Mouse (Mus musculus) G1E (cell line): Measurements from ENCODE around the gene Gstm3. TPM values are rescaled to one million over a fixed set of nuclear protein-coding genes. Genes with fewer than 3 reads are reported as not detected.

Source experiments
- ATAC-seq: 2 replicates; pipeline ENCODE4 v1.8.0; 2016; ENCODE audit warnings: mild to moderate bottlenecking; ENCODE audit not compliant: insufficient number of reproducible peaks, poor library complexity, low FRiP score, severe bottlenecking; ENCODE audit errors: extremely low read depth
- DNase-seq: peaks from one replicate; pipeline ENCODE4 v3.0.0; 2012; ENCODE audit warnings: low spot score
- H3K27me3 ChIP-seq: 2 replicates; pipeline ENCODE4 v1.6.1; 2012; ENCODE audit warnings: mild to moderate bottlenecking, low read length, inconsistent platforms; ENCODE audit not compliant: insufficient read depth
- H3K36me3 ChIP-seq: replicated peaks from 2 replicates; pipeline ENCODE3; 2012; ENCODE audit warnings: mild to moderate bottlenecking, inconsistent platforms
- H3K4me1 ChIP-seq: 2 replicates; pipeline ENCODE4 v1.6.1; 2012; ENCODE audit warnings: low read depth, low read length, inconsistent platforms, mixed read lengths; ENCODE audit not compliant: insufficient read depth
- H3K4me3 ChIP-seq: 2 replicates; pipeline ENCODE4 v1.5.1; 2012; ENCODE audit warnings: low read depth, mild to moderate bottlenecking, inconsistent platforms, low read length, moderate library complexity, mixed read lengths
- H3K9me3 ChIP-seq: replicated peaks from 2 replicates; pipeline ENCODE4 v1.6.1; 2012; ENCODE audit warnings: inconsistent platforms
- CTCF ChIP-seq: IDR thresholded peaks from 2 replicates; pipeline ENCODE4 v1.5.1; 2012; ENCODE audit warnings: low read depth, low read length, inconsistent platforms, mixed read lengths
- GATA1 ChIP-seq: IDR thresholded peaks from 2 replicates; pipeline ENCODE4 v1.6.1; 2012; ENCODE audit warnings: borderline replicate concordance, low read length, inconsistent platforms, mixed read lengths
- GATA2 ChIP-seq: IDR thresholded peaks from 2 replicates; pipeline ENCODE4 v1.6.1; 2012; ENCODE audit warnings: low read depth, low read length, inconsistent platforms, borderline replicate concordance
- POLR2AphosphoS5 ChIP-seq: IDR thresholded peaks from 2 replicates; pipeline ENCODE4 v1.6.1; 2012; ENCODE audit warnings: low read depth, low read length, inconsistent platforms; ENCODE audit not compliant: insufficient replicate concordance
- TAL1 ChIP-seq: conservative IDR thresholded peaks from 2 replicates; pipeline ENCODE4 v1.6.1; 2012; ENCODE audit warnings: low read depth, low read length, inconsistent platforms, mixed read lengths
- polyA plus RNA-seq: library from polyadenylated mRNA; stranded (reverse); fragments of >175 nt; gene quantifications from 2 replicates; pipeline ENCODE4 v1.2.3, GENCODE M21; 2012
- total RNA-seq, 2 experiments: library from RNA; stranded (forward) in 1 of 2; stranded (reverse) in 1 of 2; fragments of 200-1000 nt in 1 of 2; fragments of >200 nt in 1 of 2; fragmentation: Nextera tagmentation in 1 of 2; gene quantifications; 2 replicates each; pipeline ENCODE4 v1.2.3; 2014 to 2017

Gstm3 gene
- total and polyA plus RNA-seq, 3 experiments, result not detected

GRCm38 (mm10) chr3:107931134-107931533 lies 37.9 kb downstream of the Gstm3 start:
- ATAC-seq, result no peak
- TF ChIP-seq CTCF, result no peak
- TF ChIP-seq GATA2, result no peak
- TF ChIP-seq POLR2AphosphoS5, result no peak
- TF ChIP-seq TAL1, result no peak
- TF ChIP-seq GATA1, result no peak
- no peaks in the 10 kb centered on the region for H3K4me1 ChIP-seq
- H3K36me3 ChIP-seq, result no peaks in the 10 kb centered on the region
- H3K9me3 ChIP-seq, result no peaks in the 10 kb centered on the region
- peaks cover 10% of the 10 kb centered on the region for H3K27me3 ChIP-seq
- no peak for DNase-seq
- H3K4me3 ChIP-seq, result no peak overlapping the region

- H3K27me3 ChIP-seq, result peaks cover 11% of the 10 kb centered on the region
- DNase-seq (no peak), ATAC-seq (no peak)
- no peaks in the 10 kb centered on the region for H3K4me1 ChIP-seq
- H3K36me3 ChIP-seq, result no peaks in the 10 kb centered on the region
- H3K4me3 ChIP-seq, result no peak overlapping the region
- no peak for TF ChIP-seq CTCF
- TF ChIP-seq GATA1, result no peak
- TF ChIP-seq GATA2, result no peak
- TF ChIP-seq TAL1, result no peak
- TF ChIP-seq POLR2AphosphoS5, result no peak
- H3K9me3 ChIP-seq, result no peaks in the 10 kb centered on the region
Observed at GRCm38 (mm10) chr3:107929731-107930130, 39.4 kb downstream of the Gstm3 start.

GRCm38 (mm10) chr3:107929243-107929642 lies 39.8 kb downstream of the Gstm3 start:
- H3K9me3 ChIP-seq, result no peaks in the 10 kb centered on the region
- no peaks in the 10 kb centered on the region for H3K4me1 ChIP-seq
- no peaks in the 10 kb centered on the region for H3K36me3 ChIP-seq
- TF ChIP-seq POLR2AphosphoS5 (no peak), GATA2 (no peak), CTCF (no peak), TAL1 (no peak), GATA1 (no peak)
- no peak overlapping the region for H3K4me3 ChIP-seq
- H3K27me3 ChIP-seq, result peaks cover 11% of the 10 kb centered on the region
- no peak for ATAC-seq
- no peak for DNase-seq

DNA sequence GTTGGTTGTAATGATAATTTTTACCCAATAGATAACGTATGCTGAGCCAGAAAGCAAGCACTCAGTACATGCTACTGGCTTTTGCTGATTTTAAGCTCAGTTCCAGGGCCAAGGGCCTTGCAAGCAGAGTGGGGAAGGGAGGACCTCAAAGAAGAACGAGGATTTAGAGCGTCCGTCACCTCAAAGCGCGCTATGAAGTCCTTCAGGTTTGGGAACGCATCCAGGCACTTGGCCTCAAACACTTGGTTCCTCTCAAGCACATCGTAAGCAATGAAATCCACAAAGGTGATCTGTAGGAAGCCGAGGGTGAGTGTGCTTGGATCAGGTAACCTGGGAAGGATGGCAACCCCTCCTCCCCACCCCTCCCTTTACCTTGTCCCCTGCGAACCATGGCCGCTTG lies 40.4 kb downstream of the Gstm3 start:
- TF ChIP-seq GATA2 (no peak), GATA1 (no peak), POLR2AphosphoS5 (no peak), TAL1 (no peak), CTCF (no peak)
- no peak for DNase-seq
- H3K27me3 ChIP-seq, result peaks cover 11% of the 10 kb centered on the region
- no peaks in the 10 kb centered on the region for H3K4me1 ChIP-seq
- no peak for ATAC-seq
- H3K4me3 ChIP-seq, result no peak overlapping the region
- no peaks in the 10 kb centered on the region for H3K36me3 ChIP-seq
- no peaks in the 10 kb centered on the region for H3K9me3 ChIP-seq

- Histone ChIP-seq H3K4me1 (no peaks in the 10 kb centered on the region), H3K27me3 (peaks cover 6% of the 10 kb centered on the region), H3K36me3 (no peaks in the 10 kb centered on the region), H3K4me3 (no peak overlapping the region), H3K9me3 (no peaks in the 10 kb centered on the region)
- TF ChIP-seq GATA1 (no peak), POLR2AphosphoS5 (no peak), GATA2 (no peak), CTCF (no peak), TAL1 (no peak)
- ATAC-seq, result no peak
- no peak for DNase-seq
Observed at GRCm38 (mm10) chr3:107927841-107928240, 41.2 kb downstream of the Gstm3 start.

DNA sequence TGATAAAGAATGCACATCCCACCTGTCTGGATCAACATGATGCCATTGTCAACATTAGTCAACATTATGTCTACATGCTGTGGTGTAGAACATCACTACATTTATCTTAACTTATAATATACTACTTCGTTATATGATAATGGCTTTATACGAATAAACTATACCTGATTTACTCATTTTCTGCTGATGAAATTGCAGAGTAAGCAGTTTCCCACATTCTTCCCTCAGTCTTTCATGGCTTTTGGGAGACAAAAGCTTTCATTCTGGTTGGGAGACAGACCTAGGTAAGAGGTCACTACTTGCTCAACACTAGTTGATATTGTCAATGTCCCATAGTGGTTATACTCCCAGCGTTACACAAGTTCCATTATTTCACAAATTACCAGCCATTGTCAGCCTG lies 43.7 kb downstream of the Gstm3 start:
- no peak overlapping the region for H3K4me3 ChIP-seq
- no peaks in the 10 kb centered on the region for H3K4me1 ChIP-seq
- peaks cover 6% of the 10 kb centered on the region for H3K27me3 ChIP-seq
- H3K36me3 ChIP-seq, result no peaks in the 10 kb centered on the region
- no peak for DNase-seq
- ATAC-seq, result no peak
- no peak for TF ChIP-seq GATA2
- no peaks in the 10 kb centered on the region for H3K9me3 ChIP-seq

GRCm38 (mm10) chr3:107920348-107920747 lies 48.7 kb downstream of the Gstm3 start:
- TF ChIP-seq TAL1, result no peak
- TF ChIP-seq GATA2, result no peak
- TF ChIP-seq POLR2AphosphoS5, result no peak
- no peak for TF ChIP-seq GATA1
- no peak for TF ChIP-seq CTCF
- H3K4me3 ChIP-seq, result no peak overlapping the region
- H3K9me3 ChIP-seq, result no peaks in the 10 kb centered on the region
- ATAC-seq (no peak), DNase-seq (no peak)
- H3K4me1 ChIP-seq, result no peaks in the 10 kb centered on the region
- no peaks in the 10 kb centered on the region for H3K36me3 ChIP-seq
- H3K27me3 ChIP-seq, result peaks cover 7% of the 10 kb centered on the region; the same call in 1 of the 2 replicates
